Mouse (Mus musculus) heart, adult 2 months (tissue): ENCODE measurements around the gene Cdk2ap2. TPM values are rescaled to one million over a fixed set of nuclear protein-coding genes. Genes with fewer than 3 reads are reported as not detected.
A peak's percentile ranks its signal among the peaks of the same experiment; 100 is the strongest.

ENCODE experiments used
- DNase-seq, 2 experiments: peaks; one replicate each; pipeline ENCODE4 v3.0.0; 2021
- H3K27ac ChIP-seq: fragments of 200-600 bp; 2 replicates; pipeline ENCODE4 v1.8.1; 2022
- H3K27me3 ChIP-seq: fragments of 200-500 bp; 2 replicates; pipeline ENCODE4 v1.6.1; 2012; ENCODE audit warnings: mild to moderate bottlenecking, low read length, inconsistent platforms, mixed read lengths; ENCODE audit not compliant: control insufficient read depth, insufficient read depth
- H3K36me3 ChIP-seq: fragments of 200-500 bp; 2 replicates; pipeline ENCODE4 v1.6.1; 2012; ENCODE audit warnings: low read length, inconsistent platforms; ENCODE audit not compliant: control insufficient read depth, insufficient read depth
- H3K4me1 ChIP-seq: fragments of 200-500 bp; 2 replicates; pipeline ENCODE4 v1.6.1; 2011; ENCODE audit warnings: low read length; ENCODE audit not compliant: control insufficient read depth, insufficient read depth
- H3K4me3 ChIP-seq: fragments of 200-600 bp; 2 replicates; pipeline ENCODE4 v1.8.1; 2022
- H3K79me2 ChIP-seq: fragments of 200-500 bp; replicated peaks from 2 replicates; pipeline ENCODE4 v1.6.1; 2012; ENCODE audit warnings: mild to moderate bottlenecking, inconsistent platforms, low read length, moderate library complexity, mixed read lengths; ENCODE audit not compliant: control insufficient read depth, insufficient read depth
- H3K9ac ChIP-seq: fragments of 200-500 bp; 2 replicates; pipeline ENCODE4 v1.6.1; 2012; ENCODE audit warnings: low read depth, mild to moderate bottlenecking, control low read depth, inconsistent platforms, low read length, mixed read lengths
- CTCF ChIP-seq: fragments of 200-600 bp; IDR thresholded peaks from 2 replicates; pipeline ENCODE4 v1.8.1; 2022; ENCODE audit warnings: antibody characterized with exemption, mild to moderate bottlenecking, moderate library complexity
- EP300 ChIP-seq: fragments of 200-500 bp; IDR thresholded peaks from 2 replicates; pipeline ENCODE4 v1.6.1; 2011; ENCODE audit warnings: low read depth, low read length, control low read depth; ENCODE audit not compliant: insufficient read depth
- POLR2A ChIP-seq: fragments of 200-500 bp; IDR thresholded peaks from 2 replicates; pipeline ENCODE4 v1.6.1; 2011; ENCODE audit warnings: mild to moderate bottlenecking, low read depth, low read length, control low read depth; ENCODE audit not compliant: insufficient read depth
- WGBS: fragments of 180-500 bp; shearing (Covaris S2); methylation state at CpG from one replicate; pipeline ENCODE4 v1.1.7; 2018; 5-methylcytosine and 5-hydroxymethylcytosine counted together
- intact Hi-C: fragments of 180-260 bp; cut with DNase I; formaldehyde crosslinking; loops from one replicate; pipeline ENCODE4 v1.15.1; 2025
- polyA plus RNA-seq: library from polyadenylated mRNA; depleted of rRNA; stranded (reverse); fragments of >200 nt; gene quantifications from 2 replicates; pipeline ENCODE4 v1.2.3, GENCODE M21; 2012
- total RNA-seq, 2 experiments: library from RNA; stranded (reverse); gene quantifications; 2 replicates each; pipeline ENCODE4 v1.2.3; 2021

Cdk2ap2 gene
- total and polyA plus RNA-seq, 3 experiments: 39.9 to 85.3 (median 43.2) TPM

DNA sequence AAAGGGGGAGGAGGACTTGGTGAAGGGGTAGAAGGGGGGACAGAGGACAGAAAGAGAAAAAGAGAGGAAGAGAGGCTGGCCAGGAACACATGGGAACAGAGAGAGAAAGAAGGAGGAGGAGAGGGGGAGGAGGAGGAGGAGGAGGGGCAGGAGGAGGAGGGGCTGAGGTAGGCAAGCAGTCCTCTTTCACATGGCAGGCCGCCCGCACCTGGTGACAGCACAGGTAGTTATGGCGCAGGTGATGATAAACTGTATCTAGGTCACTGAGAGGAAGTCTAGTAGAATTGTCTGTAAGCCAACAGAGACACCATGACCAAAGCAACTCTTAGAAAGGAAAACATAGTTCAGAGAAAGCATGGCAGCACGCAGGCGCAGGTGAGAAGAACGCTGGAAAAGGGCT is 25.6 kb upstream of the Cdk2ap2 start:
- Histone ChIP-seq H3K4me1 (no peaks in the 10 kb centered on the region), H3K27ac (no peak overlapping the region), H3K4me3 (no peak overlapping the region), H3K36me3 (no peaks in the 10 kb centered on the region), H3K79me2 (no peaks in the 10 kb centered on the region), H3K27me3 (no peaks in the 10 kb centered on the region), H3K9ac (no peak overlapping the region)
- 92% methylated on average over 6 of the region's 6 CpGs for WGBS
- intact Hi-C loops: no loop called here
- DNase-seq: no peak
- no peak for TF ChIP-seq CTCF
- TF ChIP-seq POLR2A: no peak
- no peak for TF ChIP-seq EP300

DNA sequence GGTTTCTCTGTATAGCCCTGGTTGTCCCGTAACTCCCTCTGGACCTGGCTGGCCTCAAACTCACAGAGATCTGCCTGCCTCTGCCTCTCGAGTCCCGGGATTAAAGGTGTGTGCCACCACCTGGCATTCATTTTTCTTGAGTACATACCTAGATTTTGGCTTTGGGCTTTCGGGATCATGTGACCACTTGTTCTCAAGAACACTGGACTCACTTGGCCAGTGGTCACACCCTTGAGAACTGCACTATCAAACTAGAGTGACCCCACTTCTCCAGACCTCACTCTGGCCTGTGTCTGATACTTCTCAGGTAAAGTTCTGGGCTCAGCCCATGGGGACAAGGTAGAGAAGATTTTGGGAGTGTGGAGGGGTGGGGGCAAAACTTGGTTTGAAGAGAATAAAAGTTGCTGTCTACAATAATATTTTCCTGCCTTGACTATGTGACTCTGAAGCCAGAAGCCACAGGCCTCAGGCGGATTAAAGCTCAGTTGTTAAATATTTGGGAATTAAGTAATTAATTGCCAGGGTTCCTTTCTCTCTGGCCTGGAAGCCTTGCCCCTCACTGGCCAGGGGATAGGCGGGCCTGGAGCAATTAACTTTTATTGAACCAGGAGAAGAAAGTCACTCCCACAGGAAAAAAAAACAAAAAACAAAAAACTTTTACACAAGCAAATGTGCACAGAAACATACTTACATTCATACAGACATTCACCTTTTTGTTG is 24.1 kb upstream of the Cdk2ap2 start:
- no peak overlapping the region for H3K27ac ChIP-seq
- H3K4me3 ChIP-seq: no peak overlapping the region
- H3K36me3 ChIP-seq: no peaks in the 10 kb centered on the region
- no peaks in the 10 kb centered on the region for H3K79me2 ChIP-seq
- no peaks in the 10 kb centered on the region for H3K4me1 ChIP-seq
- no peak for DNase-seq
- TF ChIP-seq CTCF (no peak), POLR2A (no peak), EP300 (no peak)
- H3K27me3 ChIP-seq: no peaks in the 10 kb centered on the region
- 88% methylated on average over 6 of the region's 6 CpGs for WGBS
- intact Hi-C loops: no loop called here
- no peak overlapping the region for H3K9ac ChIP-seq

DNA sequence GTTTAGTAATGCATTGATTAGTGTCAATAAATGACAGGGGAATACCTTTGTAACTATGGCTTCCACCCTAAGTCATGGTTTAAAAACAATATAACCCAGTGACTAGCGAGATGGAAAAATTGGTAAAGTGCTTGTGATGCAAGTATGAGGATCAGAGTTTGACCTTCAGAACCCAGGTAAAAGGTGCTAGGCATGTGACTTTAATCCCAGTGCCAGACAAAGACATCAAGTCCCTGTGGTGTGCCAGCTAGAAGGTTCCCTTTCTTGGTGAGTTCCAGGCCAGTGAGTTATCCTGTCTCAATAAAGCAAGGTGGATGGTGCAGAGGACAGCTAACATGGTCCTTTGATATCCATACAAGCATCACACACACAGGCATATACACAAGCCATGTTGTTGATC is 21.5 kb upstream of the Cdk2ap2 start:
- H3K4me3 ChIP-seq: no peak overlapping the region
- no peaks in the 10 kb centered on the region for H3K27me3 ChIP-seq
- DNase-seq: no peak
- no peaks in the 10 kb centered on the region for H3K79me2 ChIP-seq
- H3K9ac ChIP-seq: no peak overlapping the region
- H3K27ac ChIP-seq: no peak overlapping the region
- TF ChIP-seq EP300: no peak
- TF ChIP-seq CTCF: no peak
- TF ChIP-seq POLR2A: no peak
- H3K4me1 ChIP-seq: no peaks in the 10 kb centered on the region
- 94% methylated on average over 1 of the region's 1 CpGs for WGBS
- intact Hi-C loops: no loop called here
- H3K36me3 ChIP-seq: no peaks in the 10 kb centered on the region

DNA sequence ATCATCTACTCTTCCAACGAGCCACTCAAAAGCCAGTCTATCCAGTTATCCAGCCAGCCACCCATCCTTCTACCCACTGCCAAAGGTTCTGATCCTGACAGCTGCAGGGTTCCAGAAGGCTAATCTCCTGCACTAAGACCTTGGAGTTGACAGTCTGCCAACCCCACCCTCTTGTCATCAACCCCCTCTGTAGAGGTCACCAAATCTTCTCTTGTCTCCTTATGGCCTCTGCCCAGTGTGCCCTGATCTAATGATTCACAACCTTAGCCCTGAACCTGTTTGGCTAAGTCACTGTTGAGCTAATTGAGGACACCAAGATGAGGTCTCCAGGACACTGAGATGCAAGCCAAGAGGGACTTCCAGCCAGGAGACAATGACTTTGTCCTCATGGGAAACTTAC is 17.4 kb upstream of the Cdk2ap2 start:
- no peaks in the 10 kb centered on the region for H3K4me1 ChIP-seq
- DNase-seq: no peak
- no peaks in the 10 kb centered on the region for H3K79me2 ChIP-seq
- no peak for TF ChIP-seq EP300
- no peak for TF ChIP-seq POLR2A
- no peak for TF ChIP-seq CTCF
- H3K27ac ChIP-seq: no peak overlapping the region
- no peak overlapping the region for H3K4me3 ChIP-seq
- no peak overlapping the region for H3K9ac ChIP-seq
- no peaks in the 10 kb centered on the region for H3K36me3 ChIP-seq
- H3K27me3 ChIP-seq: no peaks in the 10 kb centered on the region
- intact Hi-C loops: no loop called here
- WGBS: 68% methylated on average over 1 of the region's 1 CpGs

DNA sequence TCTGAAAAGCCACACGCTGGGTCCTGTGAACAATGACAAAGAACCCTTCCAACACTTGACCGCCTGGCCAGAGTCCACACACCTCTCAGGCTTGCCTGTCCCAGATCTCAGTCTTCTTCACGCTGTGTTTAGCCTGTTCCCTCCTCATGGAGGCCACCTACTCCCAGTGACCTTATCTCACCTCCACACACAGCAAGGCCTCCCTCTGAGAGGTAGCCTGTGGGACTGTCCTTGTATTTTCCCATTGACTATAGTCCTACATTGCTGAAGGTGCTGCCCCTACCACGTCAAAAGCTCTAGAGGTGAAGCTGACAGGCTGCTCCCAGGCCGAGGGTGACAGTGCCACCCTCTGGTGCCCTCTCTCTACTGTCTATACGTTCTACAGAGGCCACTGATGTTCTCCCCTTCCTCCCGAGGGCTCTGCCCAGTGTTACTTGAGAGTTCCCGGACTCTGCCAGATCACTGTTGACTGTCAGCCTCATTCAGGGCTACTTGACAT is 16.4 kb upstream of the Cdk2ap2 start:
- H3K4me3 ChIP-seq: no peak overlapping the region
- no peaks in the 10 kb centered on the region for H3K27me3 ChIP-seq
- H3K9ac ChIP-seq: no peak overlapping the region
- no peaks in the 10 kb centered on the region for H3K79me2 ChIP-seq
- no peak overlapping the region for H3K27ac ChIP-seq
- intact Hi-C loops: no loop called here
- no peak for DNase-seq
- H3K36me3 ChIP-seq: no peaks in the 10 kb centered on the region
- TF ChIP-seq POLR2A (no peak), EP300 (no peak), CTCF (peak; percentile 26; the same call in 1 of the 2 replicates)
- WGBS: 46% methylated on average over 8 of the region's 8 CpGs
- no peaks in the 10 kb centered on the region for H3K4me1 ChIP-seq

DNA sequence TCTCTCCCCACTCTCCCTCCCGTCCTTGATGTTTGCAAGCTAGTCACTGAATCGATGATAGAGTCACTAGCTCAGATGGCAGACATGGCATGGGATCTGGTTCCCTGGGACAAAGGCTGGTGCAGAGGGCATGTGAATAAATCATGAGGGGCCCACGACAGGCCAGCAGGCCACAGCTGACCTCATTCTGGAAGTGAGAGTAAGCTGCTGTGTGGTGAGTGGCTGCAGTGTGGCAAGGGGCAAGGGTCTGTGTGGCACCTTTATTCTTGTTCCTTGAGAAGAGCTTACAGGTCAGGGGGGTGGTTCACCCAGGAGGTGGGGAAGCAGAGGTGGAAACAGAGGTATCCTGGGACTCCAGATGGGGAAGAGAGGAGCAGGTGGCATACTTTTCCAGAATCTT is 15.6 kb upstream of the Cdk2ap2 start, which contains the start of gene Cabp2:
Gene Cabp2, plus strand, starts transcription at position 185 of the 400 bp plus-strand sequence.
- Histone ChIP-seq H3K27me3 (no peaks in the 10 kb centered on the region), H3K36me3 (no peaks in the 10 kb centered on the region), H3K27ac (no peak within 1 kb of the TSS), H3K9ac (no peak within 1 kb of the TSS), H3K4me3 (no peak within 1 kb of the TSS), H3K4me1 (no peaks in the 10 kb centered on the region), H3K79me2 (no peaks in the 10 kb centered on the region)
- no peak for DNase-seq
- 78% methylated on average over 3 of the region's 3 CpGs for WGBS
- no peak for TF ChIP-seq POLR2A
- TF ChIP-seq EP300: no peak
- intact Hi-C loops: no loop called here
